Mouse (Mus musculus): ENCODE results near the gene Rcn1.

DNA sequence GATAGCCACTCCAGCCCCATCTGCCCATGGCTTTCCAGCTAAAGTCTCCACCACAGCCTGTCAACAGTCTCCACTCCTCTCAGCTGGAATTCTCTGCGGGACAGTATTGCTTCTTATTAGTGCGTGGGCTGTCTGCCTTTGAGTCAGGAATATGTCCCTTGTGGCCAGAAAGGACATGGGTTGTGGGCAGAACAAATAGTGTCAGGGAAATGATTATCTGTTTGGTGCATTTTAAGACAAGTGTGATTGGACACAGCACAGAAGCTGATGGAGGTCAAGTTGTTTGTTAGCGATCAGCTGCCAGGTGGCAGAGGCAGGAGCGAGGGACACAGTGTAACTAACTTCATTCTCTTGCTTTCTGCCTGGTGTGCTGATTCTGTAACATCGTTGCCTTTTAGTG lies 42.3 kb downstream of the Rcn1 start:
- no peak for TF ChIP-seq CTCF (IDR thresholded peaks at IDR 0.05; ENCODE audit: extremely low read depth, insufficient read length, insufficient replicate concordance, low read depth, low read length)
- no peak for TF ChIP-seq POLR2A (IDR thresholded peaks at IDR 0.05; ENCODE audit: low read depth, low read length)
